Mouse (Mus musculus): ENCODE results near the gene Tctn3.

- no peak for TF ChIP-seq CTCF (IDR thresholded peaks at IDR 0.05)
- TF ChIP-seq POLR2A (IDR thresholded peaks at IDR 0.05; ENCODE audit: insufficient read depth, low read depth, low read length), result no peak
- TF ChIP-seq EP300 (IDR thresholded peaks at IDR 0.05; ENCODE audit: insufficient read depth, low read depth, low read length), result no peak
Observed at GRCm38 (mm10) chr19:40595231-40595630, 16.8 kb downstream of the Tctn3 start.
